Mouse (Mus musculus): ENCODE data around the gene Rtl10. TPM values are rescaled to one million over a fixed set of nuclear protein-coding genes. Genes with fewer than 3 reads are reported as not detected.

Rtl10 gene
- not detected for polyA plus RNA-seq (2014; fragmentation: Illumina TruSeq; extraction: RNeasy Lipid Tissue Mini Kit (QIAGEN cat#74804); ENCODE audit: low read depth, low replicate concordance)

GRCm38 (mm10) chr16:18498558-18498990 is at the start of gene Rtl10, which contains the start of gene Gnb1l:
Gene Rtl10, plus strand, starts transcription at chr16:18498901.
Gene Gnb1l, plus strand, starts transcription at chr16:18498713.

Other genes with a start within 250 kb of the Rtl10 start
- gene Gm49776, start 240.6 kb upstream of the Rtl10 start, polyA plus RNA-seq (2014; fragmentation: Illumina TruSeq; extraction: RNeasy Lipid Tissue Mini Kit (QIAGEN cat#74804); ENCODE audit: low read depth, low replicate concordance) = not detected
- 32.4 TPM for gene Dgcr8, start 209.7 kb upstream of the Rtl10 start, polyA plus RNA-seq (2014; fragmentation: Illumina TruSeq; extraction: RNeasy Lipid Tissue Mini Kit (QIAGEN cat#74804); ENCODE audit: low read depth, low replicate concordance)
- 11.3 TPM for gene Tango2, start 150.8 kb upstream of the Rtl10 start, polyA plus RNA-seq (2014; fragmentation: Illumina TruSeq; extraction: RNeasy Lipid Tissue Mini Kit (QIAGEN cat#74804); ENCODE audit: low read depth, low replicate concordance)
- 0.28 TPM for gene Arvcf, start 150.7 kb upstream of the Rtl10 start, polyA plus RNA-seq (2014; fragmentation: Illumina TruSeq; extraction: RNeasy Lipid Tissue Mini Kit (QIAGEN cat#74804); ENCODE audit: low read depth, low replicate concordance)
- gene Txnrd2, start 72.5 kb upstream of the Rtl10 start, polyA plus RNA-seq (2014; fragmentation: Illumina TruSeq; extraction: RNeasy Lipid Tissue Mini Kit (QIAGEN cat#74804); ENCODE audit: low read depth, low replicate concordance) = 0.88 TPM
- 6.7 TPM for gene Comt, start 72.0 kb upstream of the Rtl10 start, polyA plus RNA-seq (2014; fragmentation: Illumina TruSeq; extraction: RNeasy Lipid Tissue Mini Kit (QIAGEN cat#74804); ENCODE audit: low read depth, low replicate concordance)
- not detected for gene Gnb1l, start 188 bp upstream of the Rtl10 start, polyA plus RNA-seq (2014; fragmentation: Illumina TruSeq; extraction: RNeasy Lipid Tissue Mini Kit (QIAGEN cat#74804); ENCODE audit: low read depth, low replicate concordance)
- 0.35 TPM for gene Tbx1, start 91.8 kb downstream of the Rtl10 start, polyA plus RNA-seq (2014; fragmentation: Illumina TruSeq; extraction: RNeasy Lipid Tissue Mini Kit (QIAGEN cat#74804); ENCODE audit: low read depth, low replicate concordance)
- gene Gp1bb, start 123.5 kb downstream of the Rtl10 start, polyA plus RNA-seq (2014; fragmentation: Illumina TruSeq; extraction: RNeasy Lipid Tissue Mini Kit (QIAGEN cat#74804); ENCODE audit: low read depth, low replicate concordance) = not detected
- gene Gm49601, start 127.5 kb downstream of the Rtl10 start, polyA plus RNA-seq (2014; fragmentation: Illumina TruSeq; extraction: RNeasy Lipid Tissue Mini Kit (QIAGEN cat#74804); ENCODE audit: low read depth, low replicate concordance) = 2.0 TPM
- 1.5 TPM for gene Sept5, start 131.1 kb downstream of the Rtl10 start, polyA plus RNA-seq (2014; fragmentation: Illumina TruSeq; extraction: RNeasy Lipid Tissue Mini Kit (QIAGEN cat#74804); ENCODE audit: low read depth, low replicate concordance)